Mouse (Mus musculus) spleen, postnatal 14 days (tissue): ENCODE results near the gene Zfp14.
A peak's percentile ranks its signal among the peaks of the same experiment; 100 is the strongest.

ENCODE experiments used
- DNase-seq, 2 experiments: peaks; one replicate each; pipeline ENCODE4 v3.0.0; 2021 to 2022; ENCODE audit warnings: low spot score in 2 of 2

Gene Zfp14

GRCm38 (mm10) chr7:30050882-30051548 lies at the start of gene Zfp14:
Gene Zfp14 (minus strand): TSS chr7:30051380.
- peak; percentile 75 to 85 for DNase-seq

GRCm38 (mm10) chr7:30099297-30099696 lies 48.1 kb upstream of the Zfp14 start:
- DNase-seq: peak; percentile 20 to 21

DNA sequence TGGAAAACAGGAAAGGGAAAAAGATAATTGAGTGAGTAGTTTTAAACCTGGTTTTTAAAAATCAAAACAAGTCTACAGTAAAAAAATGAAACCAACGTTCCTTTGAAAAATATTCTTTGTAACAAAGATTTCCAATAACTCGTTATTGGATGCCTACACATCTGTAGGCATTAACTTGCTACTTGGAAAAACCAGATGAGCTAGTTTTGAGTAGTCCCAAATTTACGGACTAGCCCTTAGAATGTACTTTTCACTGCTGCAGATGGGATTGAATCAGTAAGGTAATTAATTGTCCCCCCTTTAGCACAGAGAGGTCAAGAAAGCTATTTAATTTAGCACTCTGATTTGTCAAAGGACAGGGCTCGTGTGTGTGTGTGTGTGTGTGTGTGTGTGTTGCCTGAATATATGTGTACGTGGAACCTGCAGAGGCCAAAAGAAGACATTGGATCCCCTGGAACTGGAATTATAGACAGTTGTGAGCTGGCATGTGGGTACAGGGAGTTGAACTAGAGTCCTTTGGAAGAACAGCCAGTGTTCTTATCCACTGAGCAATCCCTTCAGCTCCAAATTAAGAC lies 44.5 kb upstream of the Zfp14 start:
- no peak for DNase-seq

GRCm38 (mm10) chr7:30094646-30095429 lies 43.7 kb upstream of the Zfp14 start, which contains the start of gene Zfp260:
Gene Zfp260 (plus strand): TSS chr7:30094777.
- DNase-seq: peak; percentile 69 to 72

DNA sequence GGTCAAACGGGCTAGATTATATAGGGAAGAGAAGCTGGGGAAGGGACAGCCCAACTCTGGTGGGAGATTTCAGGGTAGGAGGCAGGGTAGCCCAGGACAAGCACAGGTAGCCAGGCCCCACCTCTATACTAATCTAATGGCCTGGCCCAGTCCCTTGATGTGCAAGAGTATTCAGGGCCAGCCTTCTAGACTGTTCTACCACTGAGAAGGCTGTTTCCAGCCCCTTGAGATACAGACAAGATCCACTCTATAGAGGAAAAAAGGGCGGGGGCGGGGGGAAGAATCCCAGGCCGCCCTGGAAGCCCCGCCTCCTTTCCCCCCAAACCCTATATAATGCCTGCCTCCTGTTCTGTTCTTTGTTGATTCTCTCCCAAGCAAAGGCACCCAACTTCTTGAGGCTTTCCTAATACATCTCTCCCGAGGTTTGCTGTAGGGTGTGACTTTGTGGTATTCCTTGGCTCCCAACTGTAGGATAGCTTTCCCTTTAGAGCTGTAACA lies 42.8 kb upstream of the Zfp14 start:
- DNase-seq: no peak

DNA sequence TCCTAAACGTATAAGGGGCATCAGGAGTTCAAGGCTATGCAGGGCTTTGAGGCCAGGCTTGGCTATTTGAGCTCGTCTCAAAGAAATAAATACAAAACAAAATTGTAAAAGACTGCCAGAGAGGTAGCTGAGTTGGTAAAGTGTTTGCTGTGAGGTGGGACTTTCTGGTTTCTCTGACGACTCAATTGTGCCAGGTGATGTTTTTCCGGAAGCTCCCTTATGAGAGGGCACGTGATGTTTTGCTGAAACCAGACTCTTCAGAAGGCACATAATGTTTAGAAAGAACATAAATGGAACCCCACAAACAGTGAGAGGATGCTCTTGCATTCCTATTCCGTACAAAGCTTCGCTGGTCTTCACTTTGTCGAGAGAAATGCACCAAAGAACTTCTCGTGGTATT lies 41.5 kb upstream of the Zfp14 start:
- DNase-seq: no peak

GRCm38 (mm10) chr7:30090970-30091585 lies 39.9 kb upstream of the Zfp14 start:
- DNase-seq: no peak

- peak; percentile 85 to 89 for DNase-seq
Measured at GRCm38 (mm10) chr7:30090092-30090969, 39.2 kb upstream of the Zfp14 start, which contains the start of the genes Gm26920 and Zfp566. Gene Gm26920 (minus strand): TSS chr7:30090410. Gene Zfp566 (minus strand): TSS chr7:30090527.

- no peak for DNase-seq
Measured at GRCm38 (mm10) chr7:30089405-30089804, 38.2 kb upstream of the Zfp14 start.

GRCm38 (mm10) chr7:30086524-30086923 lies 35.3 kb upstream of the Zfp14 start:
- DNase-seq: no peak

DNA sequence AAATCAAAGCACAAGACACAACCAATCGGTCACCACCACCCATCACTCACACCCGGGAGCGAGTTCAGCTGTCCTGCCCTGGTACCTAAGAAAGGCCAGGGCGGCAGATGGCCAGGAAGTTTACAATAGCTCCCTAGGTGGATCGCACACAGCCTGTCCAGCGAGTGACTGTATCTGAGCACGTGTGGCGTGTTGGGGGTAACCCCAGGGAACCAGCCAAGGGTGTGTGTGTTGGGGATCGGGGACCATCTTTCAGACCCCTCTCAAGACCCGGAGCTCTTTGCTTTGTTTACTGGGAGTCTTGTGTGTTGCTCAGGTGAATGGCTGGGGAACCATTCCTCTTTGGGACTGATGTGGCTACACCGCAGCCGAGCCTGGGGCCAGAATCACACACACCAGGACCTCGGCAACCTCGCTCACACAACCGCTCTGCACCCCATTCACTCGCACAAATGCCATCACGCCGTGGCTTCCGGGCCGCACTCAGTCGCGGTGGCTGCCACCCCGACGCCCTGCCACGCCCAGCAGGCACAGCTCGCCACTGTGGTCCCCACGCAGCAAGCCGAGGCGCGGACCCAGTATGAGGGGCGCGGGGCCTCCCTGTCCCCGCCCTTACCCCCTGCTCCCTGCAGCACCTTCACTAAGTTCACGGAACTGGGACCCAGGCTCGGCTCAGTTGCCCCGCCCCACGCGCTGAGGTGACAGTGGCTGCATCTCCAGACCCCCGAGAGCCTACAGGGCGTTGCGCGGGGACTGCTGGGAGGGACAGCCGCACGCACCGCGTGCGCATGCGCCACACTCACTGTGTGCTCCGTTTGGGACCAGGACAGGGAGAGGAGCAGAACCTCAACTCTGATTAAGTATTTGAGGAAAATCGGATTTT lies 21.2 kb upstream of the Zfp14 start, which contains the start of gene Zfp82:
TSS of gene Zfp82 (minus strand) at position 755 of the 883 bp plus-strand sequence.
- peak; percentile 65 to 69 for DNase-seq

- DNase-seq: no peak
Measured at GRCm38 (mm10) chr7:30064622-30065021, 13.4 kb upstream of the Zfp14 start.

GRCm38 (mm10) chr7:30062478-30062877 lies 11.3 kb upstream of the Zfp14 start:
- peak in 1 of 2 experiments; percentile 29 for DNase-seq

DNA sequence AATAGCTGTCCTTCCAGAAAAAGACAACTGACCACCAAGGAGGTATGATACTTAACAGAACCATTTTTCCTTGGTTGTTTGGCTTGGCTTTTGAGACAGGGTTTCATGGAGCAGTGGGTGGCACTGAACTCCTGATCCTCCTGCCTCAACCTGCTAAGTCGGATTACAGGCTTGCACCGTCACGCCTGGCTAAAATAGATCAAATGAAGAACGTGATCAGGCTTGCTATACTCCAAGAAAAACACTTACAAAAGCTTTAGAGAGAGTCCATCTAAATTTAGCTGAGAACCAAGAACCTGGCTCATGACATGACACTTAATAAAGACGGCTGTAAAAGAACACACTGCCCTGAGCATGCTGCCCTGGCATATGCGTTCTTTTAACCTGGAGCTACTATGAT lies 9.2 kb upstream of the Zfp14 start:
- no peak for DNase-seq

DNA sequence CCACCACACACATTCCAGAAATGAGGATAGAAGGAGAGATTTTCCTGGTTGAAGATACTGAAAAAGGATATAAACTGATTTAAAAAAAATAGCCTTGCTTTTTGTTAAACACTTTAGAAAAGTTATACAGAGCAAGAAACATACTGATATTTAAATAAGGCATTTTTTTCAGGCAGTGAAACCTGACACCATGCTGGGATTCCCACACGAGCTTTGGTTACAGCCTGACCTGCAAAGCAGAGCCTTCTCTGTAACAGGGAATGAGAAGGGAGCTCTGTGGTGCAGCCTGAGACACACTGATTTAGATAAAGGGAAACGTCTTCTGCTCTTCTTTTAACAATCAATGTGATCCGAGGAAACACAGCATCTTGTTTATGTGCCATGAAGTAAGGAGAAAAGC lies 2.4 kb upstream of the Zfp14 start:
- no peak for DNase-seq

DNA sequence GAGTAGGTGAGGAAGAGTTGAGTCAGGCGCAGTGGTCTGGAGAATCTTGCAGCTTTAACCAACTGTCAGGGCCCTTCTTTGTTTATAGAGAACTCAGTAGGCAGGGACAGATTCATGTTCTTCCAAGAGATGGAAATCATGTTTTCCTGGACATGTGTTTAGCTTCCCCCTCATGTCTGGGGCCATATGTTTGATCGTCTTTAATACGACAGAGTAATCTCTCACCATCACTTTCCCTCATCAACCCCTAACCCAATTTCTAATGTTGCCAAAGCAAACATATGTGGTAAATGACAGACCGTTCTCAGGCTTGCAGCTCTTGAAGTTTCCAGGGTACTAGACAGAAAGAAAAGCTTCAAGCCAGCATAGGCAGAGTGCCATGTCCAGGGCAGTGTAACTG lies 3.1 kb downstream of the Zfp14 start:
- no peak for DNase-seq

DNA sequence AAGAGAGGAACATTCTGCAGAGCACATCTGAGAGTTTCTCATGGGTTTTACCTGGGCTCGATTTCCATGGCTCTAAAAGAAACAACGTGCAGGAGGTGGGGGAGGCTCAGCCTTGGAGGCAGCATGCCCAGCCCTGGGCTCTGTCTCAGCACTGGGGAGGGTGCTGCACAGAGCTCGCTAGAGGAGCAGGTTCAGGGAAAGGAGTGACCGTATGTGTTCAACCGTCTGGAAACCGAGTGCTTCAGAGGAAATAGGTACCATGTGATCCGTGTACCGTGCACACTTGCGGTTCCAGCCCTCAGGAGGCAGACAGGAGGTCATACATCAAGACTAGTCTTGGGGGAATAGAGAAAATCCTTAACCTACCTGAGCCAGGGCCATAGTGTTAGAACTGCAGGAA lies 6.8 kb downstream of the Zfp14 start:
- no peak for DNase-seq

DNA sequence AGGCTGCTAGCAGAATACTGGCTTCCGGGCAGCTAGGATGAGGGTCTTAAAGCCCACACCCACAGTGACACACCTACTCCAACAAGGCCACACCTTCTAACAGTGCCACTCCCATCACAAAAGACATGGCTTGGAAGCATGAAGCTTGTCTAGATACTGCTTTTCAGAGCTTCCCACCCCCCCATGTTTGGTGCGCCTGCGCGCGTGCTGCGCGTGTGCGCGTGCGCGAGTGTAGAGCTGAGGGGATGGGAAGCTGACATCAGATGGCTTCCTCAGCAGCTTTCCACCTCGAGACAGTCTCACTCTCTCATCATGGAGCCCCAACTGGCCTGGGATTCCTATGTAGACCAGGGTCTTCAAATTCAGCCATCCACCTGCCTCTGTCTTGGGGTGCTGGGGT lies 16.8 kb downstream of the Zfp14 start:
- no peak for DNase-seq

GRCm38 (mm10) chr7:30031379-30031778 lies 19.8 kb downstream of the Zfp14 start:
- no peak for DNase-seq

- DNase-seq: no peak
Measured at GRCm38 (mm10) chr7:30030677-30031076, 20.5 kb downstream of the Zfp14 start.
